Mouse (Mus musculus): ENCODE measurements around the gene Hist4h4. TPM values are rescaled to one million over a fixed set of nuclear protein-coding genes. Genes with fewer than 3 reads are reported as not detected.

Hist4h4 gene
- polyA plus RNA-seq, 1 experiment from 2014 or later: 1.4 TPM

DNA sequence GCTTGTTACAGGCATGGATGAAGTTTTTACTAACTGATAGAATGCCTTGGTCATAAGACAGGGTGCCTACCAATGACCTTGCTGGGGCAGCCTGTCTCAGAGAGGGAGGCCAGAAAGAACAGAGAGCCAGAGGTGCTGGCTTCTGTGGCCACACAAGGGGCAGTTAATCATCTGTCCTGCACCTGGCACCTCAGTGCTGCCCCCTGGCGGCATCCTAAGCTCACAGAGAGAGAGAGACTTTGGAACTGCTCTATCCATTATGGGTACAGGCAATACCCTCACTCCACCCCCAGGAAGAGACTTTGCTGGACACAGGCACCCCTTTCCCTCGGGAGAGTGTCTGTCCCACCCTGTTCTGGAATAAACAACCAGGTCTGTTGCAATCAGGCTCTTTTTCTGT is 43.6 kb upstream of the Hist4h4 start:
- ATAC-seq (peak; percentile 81), DNase-seq (peak; percentile 86)
- TF ChIP-seq EP300 (IDR thresholded peaks at IDR 0.05; ENCODE audit: low read depth): no peak
- TF ChIP-seq CTCF (IDR thresholded peaks at IDR 0.05; ENCODE audit: low read depth): peak; percentile 93
- WGBS (ENCODE audit: insufficient replicate concordance): 11% methylated on average over 2 of the region's 2 CpGs
- Histone ChIP-seq H3K36me3 (replicated peaks; ENCODE audit: insufficient read depth, low read length) (peaks cover 28% of the 10 kb centered on the region), H3K4me1 (ENCODE audit: insufficient read depth) (peaks cover 21% of the 10 kb centered on the region), H3K27ac (ENCODE audit: low read depth) (no peak overlapping the region), H3K27me3 (ENCODE audit: insufficient read depth, low read length) (no peaks in the 10 kb centered on the region), H3K9ac (replicated peaks) (no peak overlapping the region), H3K4me3 (ENCODE audit: low read depth, low read length) (no peak overlapping the region), H3K9me3 (ENCODE audit: low read length) (no peaks in the 10 kb centered on the region), H3K4me2 (ENCODE audit: low read depth, low read length) (peak overlapping the region; percentile 19)

DNA sequence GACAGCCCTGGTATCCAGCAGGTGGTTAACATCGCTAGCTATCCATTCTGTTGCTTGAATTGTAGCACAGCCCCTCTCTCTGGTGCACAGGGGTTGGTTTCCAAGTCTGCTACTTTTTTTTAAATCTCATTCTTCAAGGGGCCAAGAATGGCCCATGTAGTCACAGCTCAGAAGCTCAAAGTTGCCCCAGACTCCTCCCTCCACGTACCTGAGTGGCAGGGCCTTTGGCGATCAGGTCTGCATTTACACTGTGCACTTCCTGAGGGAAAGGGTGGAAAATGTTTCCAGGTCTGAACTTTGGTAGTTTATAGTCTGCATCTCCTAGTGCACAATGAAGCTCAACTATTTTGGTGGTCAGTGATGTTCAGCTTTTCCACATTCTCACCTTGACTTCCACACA is 43.1 kb upstream of the Hist4h4 start:
- H3K9me3 ChIP-seq (ENCODE audit: low read length): no peaks in the 10 kb centered on the region
- ATAC-seq (no peak), DNase-seq (no peak)
- peaks cover 24% of the 10 kb centered on the region for H3K36me3 ChIP-seq (replicated peaks; ENCODE audit: insufficient read depth, low read length)
- H3K9ac ChIP-seq (replicated peaks): no peak overlapping the region
- no peak overlapping the region for H3K27ac ChIP-seq (ENCODE audit: low read depth)
- 92% methylated on average over 3 of the region's 3 CpGs for WGBS (ENCODE audit: insufficient replicate concordance)
- peaks cover 18% of the 10 kb centered on the region for H3K4me1 ChIP-seq (ENCODE audit: insufficient read depth)
- H3K27me3 ChIP-seq (ENCODE audit: insufficient read depth, low read length): no peaks in the 10 kb centered on the region
- H3K4me2 ChIP-seq (ENCODE audit: low read depth, low read length): no peak overlapping the region
- no peak for TF ChIP-seq EP300 (IDR thresholded peaks at IDR 0.05; ENCODE audit: low read depth)
- no peak for TF ChIP-seq CTCF (IDR thresholded peaks at IDR 0.05; ENCODE audit: low read depth)
- H3K4me3 ChIP-seq (ENCODE audit: low read depth, low read length): no peak overlapping the region

DNA sequence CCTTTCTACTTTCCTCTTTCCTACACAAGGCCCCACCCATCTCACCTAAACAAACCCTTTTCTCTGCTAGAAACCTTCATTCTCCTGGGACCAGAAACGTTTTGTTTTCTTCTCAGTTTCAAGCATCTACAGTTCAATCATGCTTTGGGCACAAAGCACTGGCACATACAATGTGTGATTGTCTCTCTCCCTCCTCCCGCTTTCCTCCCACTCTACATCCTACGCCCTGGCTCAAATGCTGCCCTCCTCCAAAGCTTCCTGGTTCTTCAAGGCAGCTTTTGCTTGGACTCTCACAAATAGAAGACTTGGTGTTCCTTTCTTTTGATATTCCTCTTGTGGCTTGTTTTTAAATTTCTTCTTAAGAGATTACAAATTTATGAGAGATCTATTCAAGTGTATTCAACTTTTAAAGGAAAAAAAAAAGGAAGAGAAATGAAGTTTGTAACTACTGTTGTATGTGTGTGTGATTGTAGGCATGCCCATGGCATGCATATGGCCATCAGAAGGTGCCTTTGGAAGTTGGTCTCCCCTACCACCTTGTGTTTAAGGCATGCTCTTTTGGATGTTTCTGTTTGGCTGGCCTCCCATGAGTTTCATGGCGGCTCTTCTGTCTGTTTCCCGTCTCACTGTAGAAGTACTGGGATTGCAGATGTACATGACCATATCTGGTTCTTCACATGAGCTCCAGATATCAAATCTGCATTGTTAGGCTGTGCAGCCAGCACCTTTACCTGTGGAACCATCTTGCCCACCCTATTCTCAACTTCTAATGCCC is 41.7 kb upstream of the Hist4h4 start:
- no peak overlapping the region for H3K9ac ChIP-seq (replicated peaks)
- H3K4me1 ChIP-seq (ENCODE audit: insufficient read depth): peaks cover 18% of the 10 kb centered on the region
- H3K4me2 ChIP-seq (ENCODE audit: low read depth, low read length): no peak overlapping the region
- 82% methylated on average over 5 of the region's 5 CpGs for WGBS (ENCODE audit: insufficient replicate concordance)
- DNase-seq (no peak), ATAC-seq (no peak)
- TF ChIP-seq CTCF (IDR thresholded peaks at IDR 0.05; ENCODE audit: low read depth): no peak
- no peak for TF ChIP-seq EP300 (IDR thresholded peaks at IDR 0.05; ENCODE audit: low read depth)
- no peak overlapping the region for H3K27ac ChIP-seq (ENCODE audit: low read depth)
- H3K36me3 ChIP-seq (replicated peaks; ENCODE audit: insufficient read depth, low read length): peaks cover 22% of the 10 kb centered on the region
- H3K9me3 ChIP-seq (ENCODE audit: low read length): no peaks in the 10 kb centered on the region
- no peak overlapping the region for H3K4me3 ChIP-seq (ENCODE audit: low read depth, low read length)
- no peaks in the 10 kb centered on the region for H3K27me3 ChIP-seq (ENCODE audit: insufficient read depth, low read length)

DNA sequence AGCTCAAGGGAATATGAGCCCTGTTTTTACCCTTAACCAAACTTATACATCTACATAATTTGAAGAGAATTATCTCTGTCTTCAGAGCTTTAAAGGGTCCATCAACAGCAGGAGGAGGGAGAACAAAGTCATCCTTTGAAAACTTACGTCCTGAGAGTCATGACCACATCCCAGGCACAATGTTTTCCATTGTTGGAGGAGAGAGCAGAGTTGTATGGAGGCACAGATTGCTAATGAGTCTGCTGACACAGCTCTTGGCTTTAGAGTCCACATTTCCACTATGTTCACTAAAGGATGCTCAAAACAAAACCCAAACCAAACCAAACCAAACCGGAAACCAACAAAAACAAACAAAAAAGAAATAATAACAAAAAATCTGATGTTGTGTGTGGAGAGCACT is 40.7 kb upstream of the Hist4h4 start:
- ATAC-seq (no peak), DNase-seq (no peak)
- no peak overlapping the region for H3K4me3 ChIP-seq (ENCODE audit: low read depth, low read length)
- no peaks in the 10 kb centered on the region for H3K9me3 ChIP-seq (ENCODE audit: low read length)
- WGBS (ENCODE audit: insufficient replicate concordance): 84% methylated on average over 2 of the region's 2 CpGs
- no peaks in the 10 kb centered on the region for H3K27me3 ChIP-seq (ENCODE audit: insufficient read depth, low read length)
- TF ChIP-seq EP300 (IDR thresholded peaks at IDR 0.05; ENCODE audit: low read depth) (no peak), CTCF (IDR thresholded peaks at IDR 0.05; ENCODE audit: low read depth) (no peak)
- H3K4me1 ChIP-seq (ENCODE audit: insufficient read depth): peaks cover 9% of the 10 kb centered on the region
- H3K9ac ChIP-seq (replicated peaks): no peak overlapping the region
- no peak overlapping the region for H3K27ac ChIP-seq (ENCODE audit: low read depth)
- H3K36me3 ChIP-seq (replicated peaks; ENCODE audit: insufficient read depth, low read length): peaks cover 19% of the 10 kb centered on the region
- H3K4me2 ChIP-seq (ENCODE audit: low read depth, low read length): no peak overlapping the region

DNA sequence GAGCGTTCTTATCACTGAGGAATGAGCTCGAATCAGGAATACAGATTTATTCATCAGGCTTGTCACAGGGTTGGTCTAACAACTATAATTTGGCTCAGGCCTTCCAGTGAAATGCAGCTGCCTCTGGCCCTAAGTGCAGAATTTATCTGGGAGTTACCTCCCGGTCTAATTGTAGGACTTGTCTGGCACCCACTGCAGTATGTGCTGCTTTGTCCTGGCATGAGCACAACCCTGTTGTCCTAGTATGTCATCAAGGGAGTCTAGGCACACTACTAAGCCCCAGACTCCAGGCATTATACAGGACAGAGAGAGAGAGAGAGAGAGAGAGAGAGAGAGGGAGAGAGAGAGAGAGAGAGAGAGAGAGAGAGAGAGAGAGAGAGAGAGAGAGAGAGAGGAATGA is 33.1 kb upstream of the Hist4h4 start:
- Histone ChIP-seq H3K4me3 (ENCODE audit: low read depth, low read length) (no peak overlapping the region), H3K9me3 (ENCODE audit: low read length) (no peaks in the 10 kb centered on the region), H3K4me1 (ENCODE audit: insufficient read depth) (no peaks in the 10 kb centered on the region), H3K9ac (replicated peaks) (no peak overlapping the region), H3K36me3 (replicated peaks; ENCODE audit: insufficient read depth, low read length) (no peaks in the 10 kb centered on the region), H3K27ac (ENCODE audit: low read depth) (no peak overlapping the region), H3K27me3 (ENCODE audit: insufficient read depth, low read length) (no peaks in the 10 kb centered on the region), H3K4me2 (ENCODE audit: low read depth, low read length) (no peak overlapping the region)
- DNase-seq (no peak), ATAC-seq (no peak)
- TF ChIP-seq CTCF (IDR thresholded peaks at IDR 0.05; ENCODE audit: low read depth) (no peak), EP300 (IDR thresholded peaks at IDR 0.05; ENCODE audit: low read depth) (no peak)
- WGBS (ENCODE audit: insufficient replicate concordance): 77% methylated on average over 3 of the region's 3 CpGs

DNA sequence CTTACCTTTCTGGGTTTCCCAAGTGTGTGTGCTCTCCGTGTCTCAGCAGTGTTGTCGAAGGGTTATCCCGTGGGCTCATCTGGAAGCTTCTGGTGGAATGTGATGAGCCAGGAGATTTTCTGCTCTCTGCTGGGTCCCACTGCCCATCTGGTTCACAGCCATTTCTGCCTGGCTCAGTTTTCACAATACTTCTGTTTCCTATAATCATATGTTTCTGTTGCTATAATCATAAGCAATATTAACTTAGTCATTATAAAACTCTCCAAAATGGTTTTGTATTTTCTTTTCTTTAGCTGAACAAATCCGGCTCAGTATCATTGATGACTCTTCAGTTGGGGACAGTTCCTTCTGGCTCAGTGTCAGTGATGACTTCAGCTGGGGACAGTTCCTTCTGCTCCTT is 31.1 kb upstream of the Hist4h4 start, which contains the start of gene Smco3:
TSS of gene Smco3 (minus strand) at position 101 of the 400 bp plus-strand sequence.
- H3K4me3 ChIP-seq (ENCODE audit: low read depth, low read length): no peak within 1 kb of the TSS
- WGBS (ENCODE audit: insufficient replicate concordance): 50% methylated on average over 4 of the region's 4 CpGs
- DNase-seq (no peak), ATAC-seq (no peak)
- no peaks in the 10 kb centered on the region for H3K4me1 ChIP-seq (ENCODE audit: insufficient read depth)
- no peak for TF ChIP-seq EP300 (IDR thresholded peaks at IDR 0.05; ENCODE audit: low read depth)
- no peak for TF ChIP-seq CTCF (IDR thresholded peaks at IDR 0.05; ENCODE audit: low read depth)
- H3K9me3 ChIP-seq (ENCODE audit: low read length): no peaks in the 10 kb centered on the region
- H3K36me3 ChIP-seq (replicated peaks; ENCODE audit: insufficient read depth, low read length): no peaks in the 10 kb centered on the region
- H3K27ac ChIP-seq (ENCODE audit: low read depth): no peak within 1 kb of the TSS
- no peak within 1 kb of the TSS for H3K4me2 ChIP-seq (ENCODE audit: low read depth, low read length)
- no peak within 1 kb of the TSS for H3K9ac ChIP-seq (replicated peaks)
- H3K27me3 ChIP-seq (ENCODE audit: insufficient read depth, low read length): no peaks in the 10 kb centered on the region

Data from liver, postnatal 0 days (tissue).